Mouse (Mus musculus) kidney, embryonic 14.5 days (tissue): ENCODE data around the gene Wdr91. TPM values are rescaled to one million over a fixed set of nuclear protein-coding genes. Genes with fewer than 3 reads are reported as not detected.
A peak's percentile ranks its signal among the peaks of the same experiment; 100 is the strongest.

Experiments
- ATAC-seq: fragments of 200-750 bp; cut with Nextera tagmentation; 2 replicates; pipeline ENCODE4 v1.8.0; 2017; ENCODE audit warnings: moderate number of reproducible peaks, mild to moderate bottlenecking, moderate TSS enrichment, moderate library complexity; ENCODE audit not compliant: low FRiP score, low TSS enrichment
- H3K27ac ChIP-seq: fragments of 300-500 bp; sonication (generic); 2 replicates; pipeline ENCODE4 v1.5.1; 2014; ENCODE audit warnings: low read depth, mild to moderate bottlenecking, low read length, moderate library complexity, mixed read lengths
- H3K27me3 ChIP-seq: fragments of 300-500 bp; sonication (generic); 2 replicates; pipeline ENCODE4 v1.6.1; 2014; ENCODE audit warnings: mild to moderate bottlenecking, low read length; ENCODE audit not compliant: control insufficient read depth, insufficient read depth
- H3K36me3 ChIP-seq: fragments of 300-500 bp; sonication (generic); 2 replicates; pipeline ENCODE4 v1.6.1; 2014; ENCODE audit warnings: low read length, mixed read lengths; ENCODE audit not compliant: control insufficient read depth, insufficient read depth
- H3K4me1 ChIP-seq: fragments of 300-500 bp; sonication (generic); 2 replicates; pipeline ENCODE4 v1.6.1; 2014; ENCODE audit warnings: low read length, mixed read lengths; ENCODE audit not compliant: control insufficient read depth, insufficient read depth
- H3K4me2 ChIP-seq: fragments of 300-500 bp; sonication (generic); replicated peaks from 2 replicates; pipeline ENCODE4 v1.6.1; 2014; ENCODE audit warnings: low read depth, mild to moderate bottlenecking, low read length
- H3K4me3 ChIP-seq: fragments of 300-500 bp; sonication (generic); 2 replicates; pipeline ENCODE4 v1.5.1; 2014; ENCODE audit warnings: mild to moderate bottlenecking, low read length
- H3K9ac ChIP-seq: fragments of 300-500 bp; sonication (generic); 2 replicates; pipeline ENCODE4 v1.6.1; 2014; ENCODE audit warnings: low read depth, mild to moderate bottlenecking, low read length, moderate library complexity
- H3K9me3 ChIP-seq: fragments of 300-500 bp; sonication (generic); 2 replicates; pipeline ENCODE4 v1.6.1; 2016; ENCODE audit warnings: low read length; ENCODE audit not compliant: control insufficient read depth
- WGBS: fragments of 180-500 bp; shearing (Covaris S2); extraction: QIAGEN DNeasy Blood & Tissue Kit; methylation state at CpG from one replicate; pipeline ENCODE4 v1.1.7; 2014; 5-methylcytosine and 5-hydroxymethylcytosine counted together
- polyA plus RNA-seq: library from polyadenylated mRNA; unstranded; fragments of >200 nt; fragmentation: Nextera tagmentation; extraction: Ambion mirVana; gene quantifications from 2 replicates; pipeline ENCODE4 v1.2.1, GENCODE M21; 2014

Wdr91 gene
- polyA plus RNA-seq, 1 experiment from 2014 or later = 11.0 TPM

GRCm38 (mm10) chr6:34870136-34870535 is 40.5 kb downstream of the Wdr91 start:
- Histone ChIP-seq H3K27me3 (no peaks in the 10 kb centered on the region), H3K36me3 (0 out of 2 replicates have a peak, but pooled peaks cover 4% of the 10 kb centered on the region), H3K4me2 (no peak overlapping the region), H3K27ac (no peak overlapping the region), H3K4me1 (peaks cover 3% of the 10 kb centered on the region; the same call in 1 of the 2 replicates), H3K4me3 (no peak overlapping the region), H3K9me3 (no peaks in the 10 kb centered on the region), H3K9ac (no peak overlapping the region)
- 85% methylated on average over 5 of the region's 5 CpGs for whole genome bisulfite sequencing
- ATAC-seq = no peak

DNA sequence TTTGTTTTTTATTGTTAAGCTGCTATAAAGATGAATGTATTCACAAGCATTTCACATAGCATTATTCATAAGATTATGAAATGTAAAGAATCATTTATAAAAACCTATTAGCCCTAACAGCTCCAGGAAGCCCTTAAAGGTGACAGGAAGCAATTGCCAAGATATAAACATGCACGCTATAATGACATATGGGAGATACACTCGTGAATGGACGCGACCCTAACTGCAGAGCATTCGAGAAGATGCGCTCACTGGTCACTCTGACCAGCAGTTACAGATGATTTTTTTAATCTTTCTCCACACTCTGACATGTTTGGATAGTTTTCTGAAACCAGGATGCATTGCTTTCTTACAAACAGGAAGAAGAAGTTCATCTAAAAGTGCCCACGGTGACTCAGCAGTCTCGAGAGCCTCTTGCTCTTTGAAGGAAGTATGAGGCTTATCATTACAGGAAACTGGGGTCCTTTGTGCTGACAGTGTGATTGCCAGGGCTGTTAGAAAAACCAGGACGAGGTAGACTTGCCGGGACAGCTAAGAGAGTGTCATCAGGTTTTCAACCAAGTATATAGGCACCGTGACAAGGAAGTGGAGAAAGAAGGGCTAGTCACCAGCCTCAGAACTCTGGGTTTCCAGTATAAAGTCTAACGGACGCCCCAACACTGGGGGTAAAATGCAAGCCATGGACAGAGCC is 41.3 kb downstream of the Wdr91 start:
- Histone ChIP-seq H3K4me2 (no peak overlapping the region), H3K27me3 (no peaks in the 10 kb centered on the region), H3K4me3 (no peak overlapping the region), H3K36me3 (0 out of 2 replicates have a peak, but pooled peaks cover 4% of the 10 kb centered on the region), H3K9ac (no peak overlapping the region), H3K4me1 (peaks cover 4% of the 10 kb centered on the region; the same call in 1 of the 2 replicates), H3K9me3 (no peaks in the 10 kb centered on the region), H3K27ac (no peak overlapping the region)
- no peak for ATAC-seq
- WGBS = 67% methylated on average over 13 of the region's 13 CpGs

GRCm38 (mm10) chr6:34868507-34869217 is 42.0 kb downstream of the Wdr91 start:
- no peaks in the 10 kb centered on the region for H3K27me3 ChIP-seq
- H3K9ac ChIP-seq = no peak overlapping the region
- WGBS = 80% methylated on average over 20 of the region's 20 CpGs
- H3K27ac ChIP-seq = no peak overlapping the region
- no peak for ATAC-seq
- peaks cover 6% of the 10 kb centered on the region; the same call in 1 of the 2 replicates for H3K4me1 ChIP-seq
- H3K36me3 ChIP-seq = 0 out of 2 replicates have a peak, but pooled peaks cover 4% of the 10 kb centered on the region
- no peak overlapping the region for H3K4me3 ChIP-seq
- H3K9me3 ChIP-seq = no peaks in the 10 kb centered on the region
- H3K4me2 ChIP-seq = no peak overlapping the region

DNA sequence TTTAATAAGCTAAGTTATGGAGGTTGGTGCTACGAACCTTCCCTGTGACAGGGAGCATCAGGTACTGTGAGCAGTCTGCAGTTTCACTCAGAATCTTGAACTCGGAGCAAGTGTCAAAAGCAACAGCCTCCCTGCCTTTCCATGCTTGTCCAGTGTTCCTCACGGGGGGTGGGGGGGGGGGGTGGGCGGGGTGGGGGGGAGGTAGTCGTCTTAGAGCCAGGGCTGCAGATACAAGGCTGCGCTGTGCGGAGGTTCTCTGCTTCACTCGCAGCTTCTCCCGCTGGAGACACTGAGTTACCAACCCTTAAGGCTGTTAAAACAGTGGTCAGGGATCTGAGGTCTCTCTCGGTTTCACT is 42.7 kb downstream of the Wdr91 start:
- Histone ChIP-seq H3K4me1 (peaks cover 10% of the 10 kb centered on the region; the same call in 1 of the 2 replicates), H3K4me3 (no peak overlapping the region), H3K36me3 (no peaks in the 10 kb centered on the region), H3K9me3 (no peaks in the 10 kb centered on the region), H3K27me3 (no peaks in the 10 kb centered on the region), H3K9ac (no peak overlapping the region), H3K4me2 (no peak overlapping the region), H3K27ac (no peak overlapping the region)
- ATAC-seq = no peak
- 81% methylated on average over 9 of the region's 10 CpGs for WGBS

- H3K9me3 ChIP-seq = no peaks in the 10 kb centered on the region
- no peaks in the 10 kb centered on the region for H3K36me3 ChIP-seq
- H3K4me3 ChIP-seq = no peak overlapping the region
- H3K4me2 ChIP-seq = no peak overlapping the region
- peaks cover 13% of the 10 kb centered on the region; the same call in 1 of the 2 replicates for H3K4me1 ChIP-seq
- H3K27ac ChIP-seq = no peak overlapping the region
- no peak overlapping the region for H3K9ac ChIP-seq
- H3K27me3 ChIP-seq = no peaks in the 10 kb centered on the region
- no peak for ATAC-seq
- 73% methylated on average over 16 of the region's 16 CpGs for WGBS
Observed at GRCm38 (mm10) chr6:34867301-34867994, 43.2 kb downstream of the Wdr91 start.

- 65% methylated on average over 8 of the region's 8 CpGs for WGBS
- ATAC-seq = no peak
- 0 out of 2 replicates have a peak overlapping the region, but pooled peaks have one; percentile 6 for H3K27ac ChIP-seq
Observed at GRCm38 (mm10) chr6:34866786-34867185, 43.9 kb downstream of the Wdr91 start.

DNA sequence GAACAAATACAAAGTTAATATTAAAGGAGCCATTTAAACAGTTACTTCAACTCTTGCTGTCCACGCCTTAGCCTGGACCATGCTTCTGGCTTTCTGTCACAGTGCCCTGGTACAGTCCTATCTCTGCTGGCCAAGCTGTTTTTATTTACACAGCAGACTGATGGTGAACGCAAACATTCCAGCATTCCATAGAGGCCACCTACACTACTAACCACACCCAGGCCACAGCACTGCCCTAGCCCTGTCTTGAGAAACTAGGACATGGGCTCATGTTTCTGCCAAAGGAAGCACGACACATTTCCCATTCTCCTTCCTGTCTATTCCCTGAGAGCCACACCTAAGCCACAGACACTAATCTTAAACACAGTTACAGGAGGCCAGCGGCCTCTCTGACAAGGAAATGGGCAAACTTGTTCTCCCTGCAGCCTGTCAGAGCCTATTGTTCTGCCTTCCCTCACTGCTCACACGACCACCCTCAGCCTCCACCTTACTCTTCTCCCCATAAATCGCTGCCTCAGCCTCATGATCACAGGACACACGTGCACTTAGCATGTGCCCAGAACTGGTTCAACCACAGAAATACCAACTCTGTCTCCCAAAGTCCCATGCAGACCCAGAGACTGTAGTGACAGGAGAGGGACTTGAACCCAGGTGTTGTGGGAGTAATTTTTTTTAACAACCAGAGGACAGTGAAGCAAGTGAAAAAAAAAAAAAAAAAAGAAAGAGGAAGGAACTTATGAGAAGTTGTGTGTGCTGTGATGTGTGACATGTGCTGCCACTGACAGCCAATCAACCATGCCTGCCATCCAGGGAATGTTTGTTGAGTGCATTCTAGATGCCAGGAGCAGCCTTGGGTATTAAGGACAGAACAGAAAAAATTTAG is 44.7 kb downstream of the Wdr91 start:
- Histone ChIP-seq H3K4me2 (no peak overlapping the region), H3K27ac (peak overlapping the region; percentile 6; the same call in 1 of the 2 replicates), H3K27me3 (no peaks in the 10 kb centered on the region), H3K4me3 (no peak overlapping the region), H3K9me3 (no peaks in the 10 kb centered on the region), H3K9ac (no peak overlapping the region), H3K4me1 (peaks cover 13% of the 10 kb centered on the region; the same call in 1 of the 2 replicates), H3K36me3 (no peaks in the 10 kb centered on the region)
- peak; percentile 34; the same call in 1 of the 2 replicates for ATAC-seq
- WGBS = 57% methylated on average over 7 of the region's 7 CpGs

More at GRCm38 (mm10) chr6:34866786-34867185, 43.9 kb downstream of the Wdr91 start:
- no peaks in the 10 kb centered on the region for H3K9me3 ChIP-seq
- no peak overlapping the region for H3K9ac ChIP-seq
- no peaks in the 10 kb centered on the region for H3K36me3 ChIP-seq
- no peaks in the 10 kb centered on the region for H3K27me3 ChIP-seq
- no peak overlapping the region for H3K4me2 ChIP-seq
- no peak overlapping the region for H3K4me3 ChIP-seq
- H3K4me1 ChIP-seq = peaks cover 13% of the 10 kb centered on the region; the same call in 1 of the 2 replicates

DNA sequence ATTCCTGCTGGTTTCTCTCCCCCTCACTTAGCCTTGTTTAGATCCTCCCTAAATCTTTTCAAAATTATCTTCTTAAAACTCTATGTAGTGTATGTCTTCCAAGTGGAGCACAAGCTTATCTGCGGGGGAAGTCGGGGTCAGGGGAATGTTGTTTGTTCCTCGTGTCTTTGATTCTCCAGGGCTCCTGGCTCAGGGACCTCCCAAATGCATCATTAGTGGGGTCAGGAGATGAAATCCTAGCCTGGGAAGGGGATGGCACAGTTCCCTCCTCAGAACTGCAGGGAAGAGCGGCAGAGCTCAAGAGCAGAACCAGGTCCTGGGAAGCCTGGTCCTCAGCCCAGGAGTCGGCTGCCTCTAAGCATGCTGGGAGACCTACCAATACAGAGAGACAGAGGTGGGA is 45.5 kb downstream of the Wdr91 start:
- ATAC-seq = 0 out of 2 replicates have a peak, but pooled peaks have one; percentile 47
- H3K27ac ChIP-seq = no peak overlapping the region; the same call in 1 of the 2 replicates
- H3K27me3 ChIP-seq = no peaks in the 10 kb centered on the region
- H3K4me3 ChIP-seq = no peak overlapping the region
- no peak overlapping the region for H3K9ac ChIP-seq
- H3K4me1 ChIP-seq = peaks cover 13% of the 10 kb centered on the region; the same call in 1 of the 2 replicates
- no peaks in the 10 kb centered on the region for H3K36me3 ChIP-seq
- no peak overlapping the region for H3K4me2 ChIP-seq
- 56% methylated on average over 5 of the region's 5 CpGs for WGBS
- no peaks in the 10 kb centered on the region for H3K9me3 ChIP-seq
